Mouse (Mus musculus) CD4-positive, CD25-positive, alpha-beta regulatory T cell, adult 2 months (primary cell): ENCODE results near the gene Rcor1.

ENCODE experiments used
- DNase-seq: peaks from one replicate; pipeline ENCODE4 v3.0.0-alpha.2; 2012; ENCODE audit warnings: low read depth, low spot score

Gene Rcor1

GRCm38 (mm10) chr12:111125666-111126065 is 86.5 kb downstream of the Rcor1 start:
- DNase-seq: no peak

GRCm38 (mm10) chr12:111134169-111134568 is 95.0 kb downstream of the Rcor1 start:
- DNase-seq: no peak

DNA sequence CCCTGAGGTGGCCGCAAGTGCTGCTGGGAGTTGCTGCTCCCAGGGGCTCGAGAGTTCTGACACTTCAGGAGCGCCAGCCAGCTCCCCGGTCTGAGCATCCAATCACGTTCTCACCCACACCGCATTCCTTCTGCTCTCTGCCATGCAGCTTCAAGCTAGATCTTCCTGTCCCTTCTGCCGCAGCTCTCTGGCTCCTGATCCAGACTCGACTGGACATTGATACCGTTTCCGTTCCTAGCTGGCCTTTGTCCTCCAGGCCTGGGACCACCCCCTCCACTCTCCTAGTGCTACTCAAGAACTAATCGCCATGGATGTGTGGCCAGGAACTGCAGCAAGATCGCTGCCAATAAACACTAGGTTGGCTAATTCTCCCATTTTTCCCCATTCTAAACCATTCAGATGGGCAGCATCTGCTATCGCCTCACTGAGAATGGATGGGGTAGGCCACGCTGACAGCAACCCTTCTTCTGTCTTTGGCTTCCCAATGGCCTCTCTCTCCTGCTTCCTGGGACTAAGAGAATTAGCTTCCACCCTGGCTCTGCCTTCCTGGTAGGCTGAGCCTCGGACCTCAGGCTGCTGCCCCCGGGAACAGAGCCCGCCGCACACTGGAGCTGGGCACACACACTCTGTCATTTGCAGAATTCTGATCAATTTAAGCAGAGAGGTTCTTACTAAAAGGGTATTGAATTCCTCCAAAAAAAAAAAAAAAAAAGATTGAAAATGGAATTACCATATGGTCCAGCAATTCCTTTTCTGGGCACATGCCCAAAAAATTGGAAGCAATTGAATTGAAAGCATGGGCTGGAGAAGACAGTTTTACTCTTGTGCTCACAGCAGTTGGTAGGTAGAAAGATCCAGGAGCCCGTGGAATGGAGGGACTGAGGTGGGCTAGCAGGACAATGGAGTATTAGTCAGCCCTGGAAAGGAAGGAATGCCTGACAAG is 95.9 kb downstream of the Rcor1 start:
- DNase-seq: no peak

DNA sequence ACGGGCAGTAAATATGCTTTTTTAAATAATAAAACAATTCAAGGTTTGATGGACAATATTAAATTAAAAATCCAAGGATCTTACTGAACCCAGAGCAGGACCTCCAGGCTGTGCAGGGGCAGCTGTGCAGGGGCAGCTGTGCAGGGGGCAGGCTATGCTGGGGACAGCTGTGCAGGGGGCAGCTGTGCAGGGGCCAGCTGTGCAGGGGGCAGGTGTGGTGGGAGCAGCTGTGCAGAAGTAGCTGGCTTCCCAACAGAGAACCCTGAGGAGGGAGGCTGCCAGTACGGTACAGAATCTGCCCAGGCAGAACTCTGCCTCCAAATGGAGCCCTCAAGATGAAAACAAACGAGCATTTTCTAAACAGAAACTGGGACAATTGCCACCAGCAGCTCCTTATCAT is 96.8 kb downstream of the Rcor1 start:
- DNase-seq: no peak

GRCm38 (mm10) chr12:111137079-111137478 is 97.9 kb downstream of the Rcor1 start:
- DNase-seq: peak; percentile 46

DNA sequence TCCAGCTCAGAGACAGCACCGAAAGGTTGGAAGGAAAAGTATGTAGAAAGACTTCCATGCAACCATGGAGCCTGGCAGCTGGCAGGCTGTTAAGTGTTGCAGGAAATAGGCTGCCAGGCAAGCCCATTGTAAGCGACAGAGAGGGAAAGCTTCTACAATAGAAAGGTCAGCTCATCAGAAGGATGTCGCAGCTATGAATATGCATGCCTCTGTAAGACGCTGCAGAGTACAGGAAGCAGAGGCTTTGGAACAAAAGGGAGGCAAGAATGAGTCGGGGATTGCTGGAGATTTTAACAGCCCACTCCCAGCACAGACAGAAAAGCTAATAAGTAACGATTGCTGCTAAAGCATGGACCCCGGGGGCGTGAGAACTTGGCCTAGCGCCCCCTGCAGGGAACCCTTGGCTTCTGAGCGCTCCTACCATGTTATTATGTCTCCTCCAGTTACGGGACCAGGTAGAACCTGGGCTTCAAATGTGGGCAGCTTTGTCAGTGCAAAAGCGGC is 103.9 kb downstream of the Rcor1 start:
- DNase-seq: peak; percentile 69

DNA sequence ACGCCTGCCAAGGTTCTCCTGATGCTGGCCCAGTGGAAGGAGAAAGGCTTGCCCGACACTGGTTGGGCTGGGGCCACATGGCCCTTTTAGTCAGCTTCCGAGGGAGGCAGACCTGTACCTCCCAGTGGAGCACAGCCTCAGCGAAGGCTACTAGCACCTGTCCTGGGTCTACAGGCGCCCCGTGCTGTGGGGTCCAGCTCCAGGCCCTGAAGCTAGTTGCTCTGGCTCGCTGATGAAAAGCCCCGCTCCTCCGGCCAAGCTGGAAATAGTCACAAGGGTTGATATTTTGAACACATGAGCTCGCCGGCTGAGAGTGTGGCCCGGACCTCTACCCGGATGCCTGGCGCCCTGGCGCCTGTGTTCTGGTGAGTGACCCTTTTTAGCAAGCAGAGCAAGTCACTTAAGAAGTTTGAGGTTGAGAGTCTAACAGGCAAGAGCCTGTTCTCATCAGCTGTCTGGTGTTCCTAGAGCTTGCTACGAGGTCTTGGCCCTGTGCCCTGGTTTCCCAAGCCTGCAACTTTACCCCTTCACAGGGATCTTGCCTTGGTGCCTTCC is 104.4 kb downstream of the Rcor1 start:
- DNase-seq: no peak

DNA sequence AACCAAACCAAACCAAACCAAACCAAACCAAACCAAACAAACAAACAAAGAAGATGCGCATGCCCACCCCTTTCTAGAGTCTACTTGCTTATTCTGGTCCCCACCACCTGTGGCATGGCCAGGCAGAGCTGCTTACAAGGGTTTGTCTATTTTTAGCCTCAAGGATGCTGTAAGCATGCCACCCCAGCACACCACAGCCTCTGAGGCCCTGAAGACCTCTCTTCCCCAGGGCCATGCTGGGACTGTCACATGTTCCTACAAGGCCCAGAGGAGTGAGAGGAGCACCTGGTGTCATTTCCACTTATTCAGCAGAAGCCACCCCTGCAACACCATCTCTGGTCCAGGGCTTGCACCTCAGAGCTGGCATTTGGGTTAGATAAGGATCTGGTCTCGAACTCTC is 105.4 kb downstream of the Rcor1 start:
- no peak for DNase-seq

- no peak for DNase-seq
Observed at GRCm38 (mm10) chr12:111145269-111145668, 106.1 kb downstream of the Rcor1 start.

- DNase-seq: no peak
Observed at GRCm38 (mm10) chr12:111149495-111150235, 110.5 kb downstream of the Rcor1 start.

- peak; percentile 75 for DNase-seq
Observed at GRCm38 (mm10) chr12:111150236-111150596, 111.1 kb downstream of the Rcor1 start.

DNA sequence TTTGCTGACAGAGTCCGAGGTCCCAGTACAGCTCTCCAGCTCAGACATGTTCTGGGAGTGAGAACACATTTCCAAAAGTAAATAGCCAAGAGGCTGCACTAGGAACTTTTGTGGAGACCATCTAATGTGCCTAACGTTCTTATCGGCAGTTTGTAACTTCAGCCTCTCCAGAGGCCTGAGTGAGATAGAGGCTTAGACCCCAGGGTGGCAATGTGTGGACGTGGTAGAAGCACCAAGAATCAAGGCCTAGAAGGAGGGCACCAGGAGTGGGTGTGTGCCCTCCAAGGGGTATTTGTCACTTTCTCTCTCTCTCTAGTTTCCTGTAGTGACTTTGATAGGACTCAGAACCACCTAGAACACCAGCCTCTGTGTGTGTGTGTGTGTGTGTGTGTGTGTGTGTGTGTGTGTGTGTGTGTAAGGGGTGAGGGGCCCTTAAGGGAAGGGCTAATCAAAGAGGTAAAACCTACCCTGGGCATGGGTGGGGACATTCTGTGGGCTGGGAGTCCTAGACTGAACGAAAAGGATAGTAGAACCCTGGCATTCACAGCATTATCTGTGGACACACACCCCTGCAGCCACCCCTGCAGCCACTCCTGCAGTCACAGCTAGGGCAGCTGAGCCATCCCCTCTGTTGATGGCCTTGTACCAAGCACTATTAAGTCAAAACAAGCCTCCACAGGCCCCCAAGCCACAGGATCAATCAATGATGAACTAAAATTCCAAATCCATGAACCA is 112.4 kb downstream of the Rcor1 start:
- DNase-seq: no peak

GRCm38 (mm10) chr12:111152579-111152978 is 113.4 kb downstream of the Rcor1 start:
- DNase-seq: no peak

GRCm38 (mm10) chr12:111152981-111153710 is 114.0 kb downstream of the Rcor1 start:
- no peak for DNase-seq

GRCm38 (mm10) chr12:111153946-111154345 is 114.8 kb downstream of the Rcor1 start:
- no peak for DNase-seq

DNA sequence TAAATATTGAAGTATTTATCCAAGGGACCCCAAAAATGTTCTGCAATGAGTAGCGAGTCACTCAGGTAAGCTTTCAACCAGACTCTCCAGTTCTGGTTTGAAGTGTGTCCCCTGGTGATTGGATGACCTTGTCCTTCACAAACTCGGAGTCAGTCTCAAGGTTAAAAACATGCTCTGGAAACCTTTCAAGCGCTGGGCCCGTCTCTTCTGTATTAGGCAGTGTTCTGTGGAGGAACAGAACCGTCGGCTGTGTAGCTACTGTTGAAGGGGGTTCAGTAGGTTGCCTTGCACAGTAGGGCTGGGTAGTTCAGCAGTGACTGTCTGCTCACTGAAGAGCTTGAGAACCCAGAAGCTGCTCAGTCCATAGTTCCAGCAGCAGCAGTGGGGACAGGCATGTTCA is 115.5 kb downstream of the Rcor1 start:
- DNase-seq: no peak

DNA sequence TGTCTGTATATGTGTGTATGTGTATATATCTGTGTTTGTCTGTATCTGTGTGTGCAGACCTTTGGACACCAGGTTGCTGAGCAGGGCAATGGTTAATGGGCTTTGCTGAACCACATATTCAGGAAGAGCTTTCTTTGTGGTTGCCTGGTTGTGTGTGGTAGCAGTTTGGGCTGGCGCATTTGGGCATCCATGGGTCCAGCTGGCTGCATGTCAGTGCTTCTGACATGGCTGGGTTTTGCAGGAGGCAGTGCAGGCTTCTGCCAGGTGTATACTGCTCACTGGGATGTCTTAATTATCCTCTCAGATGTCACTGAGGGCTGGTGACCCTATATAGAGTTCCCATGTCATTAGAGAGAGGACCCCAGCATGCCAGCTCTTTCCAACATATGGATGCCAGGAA is 116.6 kb downstream of the Rcor1 start:
- no peak for DNase-seq

DNA sequence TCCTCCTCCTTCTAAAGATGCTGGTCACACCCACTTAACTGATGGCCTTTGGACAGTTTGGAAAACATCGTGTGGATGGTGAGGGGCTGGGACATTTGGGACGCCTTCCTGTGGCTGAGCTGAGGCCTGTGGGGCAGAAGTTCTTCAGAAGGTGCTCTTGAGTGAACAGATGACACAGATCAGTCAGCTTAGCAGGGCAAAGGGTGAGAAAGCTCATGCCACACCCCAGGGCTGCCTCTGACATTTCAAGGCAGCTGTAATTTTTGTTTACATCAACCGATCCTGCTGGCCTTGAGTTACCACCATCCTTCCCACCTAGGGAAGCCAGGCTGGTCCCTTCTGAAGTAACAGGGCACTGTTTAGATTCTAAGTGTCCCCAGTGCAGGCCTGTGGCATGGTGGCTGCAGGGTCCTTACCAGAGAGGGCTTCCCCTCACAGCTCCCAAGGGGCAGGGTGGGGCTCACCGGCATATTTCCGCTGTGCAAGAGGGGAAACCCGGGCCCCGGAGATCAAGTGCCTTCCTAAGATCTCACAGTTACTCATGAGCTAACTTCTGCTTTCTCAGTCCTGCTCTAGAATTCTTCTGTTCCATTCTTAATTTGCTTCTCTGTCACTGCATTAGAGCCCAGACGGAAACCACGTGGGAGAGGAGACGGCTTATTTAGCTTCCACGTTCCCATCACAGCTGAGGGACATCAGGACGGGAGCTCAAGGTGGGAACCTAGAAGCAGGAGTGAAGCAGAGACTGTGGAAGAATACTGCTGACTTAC is 120.7 kb downstream of the Rcor1 start:
- peak; percentile 87 for DNase-seq

- peak; percentile 15 for DNase-seq
Observed at GRCm38 (mm10) chr12:111160871-111161270, 121.7 kb downstream of the Rcor1 start.

DNA sequence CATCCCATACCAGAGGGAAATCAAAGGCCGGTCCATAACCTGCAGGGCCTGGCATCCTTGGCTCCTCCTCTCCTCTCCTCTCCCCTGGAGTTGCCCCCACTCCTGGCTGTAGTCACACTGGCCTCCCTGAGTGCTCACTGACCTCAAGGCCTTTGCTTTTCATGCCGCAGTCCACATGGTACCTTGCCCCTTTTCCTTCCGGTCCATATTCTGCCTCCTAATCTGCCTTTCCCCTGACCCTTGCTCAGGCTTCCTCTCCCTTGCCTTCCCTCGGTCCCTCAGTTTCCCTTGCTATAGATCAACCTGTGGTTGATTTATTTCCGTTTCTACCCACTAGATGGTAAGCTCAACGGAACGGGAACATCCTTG is 122.8 kb downstream of the Rcor1 start:
- peak; percentile 27 for DNase-seq
